Mouse (Mus musculus): ENCODE data around the gene Gm10392.

Gene Gm10392

GRCm38 (mm10) chr11:77508068-77509021 lies 10.7 kb downstream of the Gm10392 start:
- peak; percentile 90 for DNase-seq (ENCODE audit: low read depth)

GRCm38 (mm10) chr11:77507426-77507825 lies 11.6 kb downstream of the Gm10392 start:
- DNase-seq (ENCODE audit: low read depth): no peak

GRCm38 (mm10) chr11:77506941-77507340 lies 12.1 kb downstream of the Gm10392 start:
- DNase-seq (ENCODE audit: low read depth): no peak

DNA sequence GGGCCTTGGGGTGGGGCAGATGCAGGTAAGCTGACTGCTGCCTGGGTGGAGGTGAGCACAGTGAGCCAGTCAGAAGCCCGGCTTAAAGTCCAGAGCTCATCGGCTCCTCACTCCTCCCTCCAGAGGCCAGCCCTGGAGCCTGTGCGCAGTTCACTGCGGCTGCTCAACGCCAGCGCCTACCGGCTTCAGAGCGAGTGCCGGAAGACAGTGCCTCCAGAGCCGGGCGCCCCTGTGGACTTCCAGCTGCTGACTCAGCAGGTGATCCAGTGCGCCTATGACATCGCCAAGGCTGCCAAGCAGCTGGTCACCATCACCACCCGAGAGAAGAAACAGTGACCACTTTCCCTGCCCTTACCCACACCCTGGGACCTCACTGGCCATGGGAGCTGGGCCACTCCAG lies 12.7 kb downstream of the Gm10392 start:
- DNase-seq (ENCODE audit: low read depth): no peak

GRCm38 (mm10) chr11:77505291-77505980 lies 13.6 kb downstream of the Gm10392 start:
- no peak for DNase-seq (ENCODE audit: low read depth)

- no peak for DNase-seq (ENCODE audit: low read depth)
Observed at GRCm38 (mm10) chr11:77504377-77504776, 14.6 kb downstream of the Gm10392 start.

GRCm38 (mm10) chr11:77503511-77503910 lies 15.5 kb downstream of the Gm10392 start:
- DNase-seq (ENCODE audit: low read depth): no peak

DNA sequence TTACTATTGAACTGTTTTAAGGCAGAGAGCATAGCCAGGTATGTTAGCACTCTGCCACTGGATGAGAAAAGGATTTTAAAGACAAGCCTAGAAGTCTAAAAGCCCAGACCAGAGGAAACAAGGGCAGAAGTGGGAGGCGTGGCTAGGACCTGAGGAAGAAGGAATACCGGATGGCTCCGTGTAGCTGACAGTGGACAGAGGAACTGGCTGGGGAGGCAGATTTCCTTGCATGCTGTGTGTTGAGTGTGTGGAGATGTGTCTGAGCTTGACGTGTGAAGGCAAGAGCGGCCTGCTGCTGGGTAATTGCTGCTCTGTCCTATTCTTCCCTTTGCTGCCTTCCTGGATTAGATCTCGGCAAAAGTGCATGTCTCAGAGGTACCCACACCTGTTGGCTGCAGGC lies 16.5 kb downstream of the Gm10392 start:
- no peak for DNase-seq (ENCODE audit: low read depth)

GRCm38 (mm10) chr11:77501971-77502370 lies 17.0 kb downstream of the Gm10392 start:
- DNase-seq (ENCODE audit: low read depth): no peak

GRCm38 (mm10) chr11:77501392-77501791 lies 17.6 kb downstream of the Gm10392 start:
- peak; percentile 89 for DNase-seq (ENCODE audit: low read depth)

DNA sequence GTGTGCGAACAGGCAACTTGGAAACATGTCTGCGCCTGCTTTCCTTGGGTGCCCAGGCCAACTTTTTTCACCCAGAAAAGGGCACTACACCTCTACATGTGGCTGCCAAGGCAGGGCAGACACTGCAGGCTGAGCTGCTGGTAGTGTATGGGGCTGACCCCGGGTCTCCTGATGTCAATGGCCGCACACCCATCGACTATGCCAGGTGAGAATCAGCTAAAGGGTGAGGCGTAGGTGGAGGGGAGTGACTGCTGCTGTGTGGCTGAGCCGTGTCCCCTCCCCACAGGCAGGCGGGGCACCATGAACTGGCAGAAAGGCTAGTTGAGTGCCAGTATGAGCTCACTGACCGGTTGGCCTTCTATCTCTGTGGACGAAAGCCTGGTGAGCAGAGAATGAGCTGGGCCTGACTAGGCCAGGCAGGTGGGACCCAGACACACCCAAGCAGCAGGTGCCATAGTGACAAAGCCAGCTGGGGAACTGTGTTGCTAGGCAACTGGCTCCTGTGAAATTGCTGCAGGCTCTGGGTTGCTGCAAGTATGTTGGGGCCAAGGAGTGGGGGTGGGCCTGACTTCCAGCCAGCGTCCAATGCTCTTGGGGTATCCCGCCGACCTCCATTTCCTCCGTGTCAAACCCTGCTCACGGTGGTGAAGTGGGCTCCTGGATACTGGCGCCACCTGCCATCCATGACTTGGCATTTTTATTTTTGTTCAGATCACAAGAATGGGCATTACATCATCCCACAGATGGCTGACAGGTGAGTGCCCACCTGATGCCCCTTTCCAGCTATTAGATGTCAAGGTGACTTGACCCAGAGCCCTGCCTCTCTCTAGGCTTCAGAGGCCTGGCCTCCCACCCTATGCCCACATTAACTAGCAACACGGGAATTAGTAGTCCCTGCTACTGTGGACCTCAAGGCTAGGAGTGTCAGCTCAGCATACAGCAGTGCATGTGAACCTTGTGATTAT lies 18.4 kb downstream of the Gm10392 start:
- DNase-seq (ENCODE audit: low read depth): no peak

DNA sequence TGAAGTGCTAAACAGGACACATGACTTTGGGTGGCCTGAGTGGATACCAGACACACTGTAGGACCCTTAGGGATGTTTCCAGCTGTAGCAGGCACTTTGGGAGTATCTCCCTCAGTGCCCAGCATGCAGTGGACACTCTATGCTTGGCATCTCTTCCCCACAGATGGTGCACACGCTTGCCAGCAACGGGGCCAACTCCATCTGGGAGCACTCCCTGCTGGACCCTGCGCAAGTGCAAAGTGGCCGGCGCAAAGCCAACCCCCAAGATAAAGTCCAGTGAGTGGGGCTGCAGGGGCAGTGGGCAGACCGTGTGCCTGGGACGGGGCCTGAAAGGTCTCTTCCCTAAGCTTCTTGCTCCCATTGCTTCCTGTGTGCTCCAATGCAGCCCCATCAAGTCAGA lies 19.6 kb downstream of the Gm10392 start:
- DNase-seq (ENCODE audit: low read depth): no peak

DNA sequence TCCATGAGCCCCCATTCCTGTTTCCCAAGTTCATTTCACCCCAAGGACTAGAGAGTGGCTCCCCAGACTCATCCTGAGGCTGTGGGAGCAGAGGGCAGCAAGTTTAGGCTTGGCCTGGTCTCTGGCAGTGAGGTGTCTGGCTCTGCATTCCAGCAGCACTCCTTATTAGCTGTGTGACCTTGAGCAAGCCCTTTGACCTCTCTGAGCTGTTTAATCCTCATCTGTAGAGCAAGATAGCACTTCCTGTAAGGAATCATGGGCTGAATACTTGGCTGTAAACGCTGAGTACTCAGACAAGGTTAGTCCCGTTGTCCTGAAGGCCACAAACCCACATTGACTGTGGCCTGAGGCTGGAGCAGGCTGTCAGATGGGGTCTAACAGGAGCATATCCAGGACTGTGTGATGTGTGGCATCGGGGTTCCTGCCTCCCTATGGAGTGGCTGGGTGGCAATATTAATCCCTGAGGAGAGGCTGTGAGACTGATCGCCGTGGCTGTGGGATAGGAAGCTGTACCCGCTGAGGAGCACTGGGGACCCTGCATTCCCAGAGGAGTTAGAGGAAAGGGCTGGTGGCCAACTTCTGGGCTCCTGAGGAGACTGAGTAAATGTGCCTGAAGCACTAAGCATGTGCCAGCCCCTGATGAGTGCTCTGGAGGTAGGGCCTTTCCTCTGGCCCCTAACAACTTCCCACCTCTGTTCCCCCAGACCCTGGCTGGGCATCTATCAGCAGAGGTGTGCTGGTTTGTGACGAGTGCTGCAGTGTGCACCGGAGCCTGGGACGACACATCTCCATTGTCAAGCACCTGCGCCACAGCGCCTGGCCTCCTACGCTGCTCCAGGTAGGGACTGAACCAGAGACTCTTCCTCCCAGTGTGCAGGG lies 20.5 kb downstream of the Gm10392 start:
- DNase-seq (ENCODE audit: low read depth): no peak

- DNase-seq (ENCODE audit: low read depth): no peak
Observed at GRCm38 (mm10) chr11:77497851-77498250, 21.1 kb downstream of the Gm10392 start.

GRCm38 (mm10) chr11:77497341-77497756 lies 21.6 kb downstream of the Gm10392 start:
- DNase-seq (ENCODE audit: low read depth): peak; percentile 81

DNA sequence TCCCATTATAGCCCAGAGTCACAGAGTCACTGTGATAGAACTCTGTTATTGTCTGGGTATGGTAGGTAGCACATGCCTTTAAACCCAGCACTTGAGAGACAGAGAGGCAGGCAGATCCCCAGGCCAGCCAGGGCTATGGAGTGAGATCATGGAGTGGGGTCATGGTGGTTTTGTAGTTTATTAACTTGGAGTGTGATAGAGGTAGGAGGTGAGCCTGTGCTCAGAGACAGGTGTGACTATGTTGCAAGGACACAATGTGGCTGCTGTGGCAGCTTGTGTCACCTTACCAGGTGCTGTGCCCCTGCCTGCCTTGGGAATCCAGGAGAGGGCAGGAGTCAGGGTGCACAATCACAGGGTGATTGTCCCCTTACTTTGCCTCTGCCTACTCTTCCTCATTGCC lies 23.5 kb downstream of the Gm10392 start:
- no peak for DNase-seq (ENCODE audit: low read depth)

DNA sequence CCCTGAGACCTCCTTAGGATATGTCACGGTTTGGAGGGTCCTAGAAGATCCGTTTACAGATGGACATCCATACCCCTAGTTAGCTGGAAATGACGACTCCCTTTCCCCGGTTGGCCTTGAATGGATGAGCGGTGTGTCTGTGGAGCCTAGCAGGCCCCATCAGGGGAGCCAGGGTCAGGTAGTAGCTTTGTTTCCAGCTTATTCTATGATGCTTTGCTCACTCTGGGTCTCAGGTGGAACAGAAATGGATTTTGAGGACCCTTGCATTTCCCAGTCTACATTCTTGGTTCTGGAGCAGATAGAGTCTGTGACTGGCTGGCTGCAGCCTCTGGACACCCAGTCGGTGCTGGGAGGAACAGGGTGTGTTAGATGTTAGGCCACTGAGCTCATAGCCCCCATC lies 24.2 kb downstream of the Gm10392 start:
- DNase-seq (ENCODE audit: low read depth): no peak

GRCm38 (mm10) chr11:77494344-77494676 lies 24.7 kb downstream of the Gm10392 start:
- no peak for DNase-seq (ENCODE audit: low read depth)

DNA sequence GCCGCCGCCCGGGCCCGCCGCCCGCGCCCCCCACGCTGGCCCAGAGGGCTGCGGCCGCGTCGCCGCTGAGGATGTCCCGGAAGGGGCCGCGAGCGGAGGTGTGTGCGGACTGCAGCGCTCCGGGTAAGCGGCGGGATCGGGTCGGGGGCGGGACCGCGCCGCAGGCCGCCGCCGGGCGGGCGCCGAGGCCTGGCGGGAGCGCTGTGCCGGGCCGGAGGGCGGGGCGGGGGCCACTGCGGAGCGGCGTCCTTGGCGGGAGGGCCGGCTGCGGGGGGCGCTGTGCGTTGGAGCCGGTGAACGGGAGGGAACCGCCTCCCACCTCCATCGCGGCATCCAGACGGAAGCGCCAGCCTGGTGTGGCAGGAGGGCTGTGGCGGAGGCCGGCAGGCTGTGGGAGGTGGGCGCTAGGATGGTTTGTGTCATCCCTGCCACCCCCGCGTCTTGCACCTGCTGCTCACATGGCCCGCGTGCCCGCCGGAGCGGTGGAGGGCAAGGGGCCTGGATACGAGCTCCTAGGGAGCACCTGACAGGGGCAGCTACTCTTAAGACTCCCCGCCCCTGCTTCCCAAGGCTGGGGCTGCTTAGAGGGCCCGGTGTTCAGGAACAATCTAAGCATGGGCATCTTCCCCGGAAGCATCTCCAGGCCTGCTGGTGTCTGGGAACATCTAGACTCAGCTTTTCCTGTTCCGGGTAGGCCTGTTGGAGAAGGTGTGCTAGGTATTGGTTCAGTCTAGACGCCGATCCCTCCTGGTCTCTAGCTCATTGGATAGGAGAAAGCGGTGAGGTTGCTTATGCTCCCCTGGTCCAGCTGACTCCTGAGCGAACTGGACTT lies 25.3 kb downstream of the Gm10392 start, which contains the start of gene Git1:
Gene Git1 (plus strand): TSS at position 51 of the 832 bp plus-strand sequence.
- DNase-seq (ENCODE audit: low read depth): peak; percentile 58

- DNase-seq (ENCODE audit: low read depth): peak; percentile 94
Observed at GRCm38 (mm10) chr11:77492911-77493332, 26.1 kb downstream of the Gm10392 start.
